Mouse (Mus musculus) CH12.LX (cell line): ENCODE measurements at regions not wholly inside any gene's neighbourhood (a gene's known extent, or its start where the extent isn't known, plus 50 kb on each side); places are given as distances from the start of the nearest gene placed in this dataset.

Experiments
- CTCF ChIP-seq, 2 experiments: IDR thresholded peaks in 1 of 2; conservative IDR thresholded peaks in 1 of 2; 2 replicates each; pipeline ENCODE4 v1.5.1; 2011 to 2012; ENCODE audit warnings: low read depth in 2 of 2, low read length in 2 of 2, improper control_type of control experiment in 1 of 2, inconsistent platforms in 1 of 2, mild to moderate bottlenecking in 1 of 2, moderate library complexity in 1 of 2
- EP300 ChIP-seq: IDR thresholded peaks from 2 replicates; pipeline ENCODE4 v1.6.1; 2011; ENCODE audit warnings: low read length, improper control_type of control experiment
- GABPA ChIP-seq: IDR thresholded peaks from 2 replicates; pipeline ENCODE4 v1.6.1; 2012; ENCODE audit warnings: low read depth, low read length, improper control_type of control experiment, inconsistent platforms; ENCODE audit not compliant: insufficient replicate concordance
- JUND ChIP-seq: conservative IDR thresholded peaks from 2 replicates; pipeline ENCODE4 v1.6.1; 2011; ENCODE audit warnings: low read depth, low read length, improper control_type of control experiment
- KAT2A ChIP-seq: IDR thresholded peaks from 2 replicates; pipeline ENCODE4 v1.6.1; 2012; ENCODE audit warnings: low read length, improper control_type of control experiment, inconsistent platforms; ENCODE audit not compliant: insufficient replicate concordance
- MAFK ChIP-seq: IDR thresholded peaks from 2 replicates; pipeline ENCODE4 v1.6.1; 2011; ENCODE audit warnings: low read length, improper control_type of control experiment; ENCODE audit not compliant: insufficient replicate concordance
- MAZ ChIP-seq: IDR thresholded peaks from 2 replicates; pipeline ENCODE4 v1.6.1; 2012; ENCODE audit warnings: low read depth, mild to moderate bottlenecking, inconsistent platforms, low read length, improper control_type of control experiment, moderate library complexity
- MXI1 ChIP-seq: IDR thresholded peaks from 2 replicates; pipeline ENCODE4 v1.6.1; 2011; ENCODE audit warnings: mild to moderate bottlenecking, low read depth, low read length, improper control_type of control experiment
- PAX5 ChIP-seq: IDR thresholded peaks from 2 replicates; pipeline ENCODE4 v1.6.1; 2012; ENCODE audit warnings: low read length, inconsistent platforms, mixed read lengths
- POLR2A ChIP-seq: IDR thresholded peaks from 2 replicates; pipeline ENCODE4 v1.6.1; 2011; ENCODE audit warnings: low read depth, mild to moderate bottlenecking, improper control_type of control experiment, low read length
- SIN3A ChIP-seq: IDR thresholded peaks from 2 replicates; pipeline ENCODE4 v1.6.1; 2012; ENCODE audit warnings: low read length, improper control_type of control experiment, inconsistent platforms
- USF1 ChIP-seq: IDR thresholded peaks from 2 replicates; pipeline ENCODE4 v1.6.1; 2014; ENCODE audit warnings: low read depth, mild to moderate bottlenecking, inconsistent platforms, low read length, improper control_type of control experiment

GRCm38 (mm10) chr1:125013301-125013700 is 422.2 kb downstream of the Actr3 start:
- TF ChIP-seq CTCF (conservative IDR thresholded peaks at IDR 0.05 in 1 of 2, IDR thresholded peaks at IDR 0.05 in 1 of 2; ENCODE audit: low read depth in 2 of 2, low read length in 2 of 2), result no peak
- no peak for TF ChIP-seq MXI1
- no peak for TF ChIP-seq GABPA
- TF ChIP-seq USF1, result no peak
- no peak for TF ChIP-seq EP300
- no peak for TF ChIP-seq MAZ
- TF ChIP-seq JUND, result no peak
- TF ChIP-seq KAT2A, result no peak
- no peak for TF ChIP-seq MAFK
- no peak for TF ChIP-seq POLR2A
- TF ChIP-seq PAX5, result no peak
- no peak for TF ChIP-seq SIN3A
